Mouse (Mus musculus) erythroblast, embryonic 14.5 days (primary cell): ENCODE results near the gene Arhgap32. TPM values are rescaled to one million over a fixed set of nuclear protein-coding genes. Genes with fewer than 3 reads are reported as not detected.

Experiments used
- H3K27me3 ChIP-seq: 2 replicates; pipeline ENCODE4 v1.6.1; 2012; ENCODE audit warnings: inconsistent platforms; ENCODE audit not compliant: control insufficient read depth
- H3K36me3 ChIP-seq: 2 replicates; pipeline ENCODE4 v1.6.1; 2012; ENCODE audit warnings: mild to moderate bottlenecking, inconsistent platforms; ENCODE audit not compliant: control insufficient read depth
- H3K4me1 ChIP-seq: 2 replicates; pipeline ENCODE4 v1.6.1; 2012; ENCODE audit warnings: inconsistent platforms; ENCODE audit not compliant: control insufficient read depth
- H3K4me3 ChIP-seq: replicated peaks from 2 replicates; pipeline ENCODE3; 2012; ENCODE audit warnings: moderate library complexity, mild to moderate bottlenecking, inconsistent platforms
- H3K9me3 ChIP-seq: 2 replicates; pipeline ENCODE4 v1.6.1; 2012; ENCODE audit warnings: low read length, inconsistent platforms, mixed read lengths; ENCODE audit not compliant: control insufficient read depth
- GATA1 ChIP-seq: IDR thresholded peaks from 2 replicates; pipeline ENCODE4 v1.6.1; 2012; ENCODE audit warnings: low read length, inconsistent platforms, mixed read lengths
- TAL1 ChIP-seq: IDR thresholded peaks from 3 replicates; pipeline ENCODE4 v1.6.1; 2012; ENCODE audit warnings: low read length, inconsistent platforms, mixed read lengths
- polyA plus RNA-seq: library from polyadenylated mRNA; stranded (reverse); fragments of >175 nt; gene quantifications from 2 replicates; pipeline ENCODE4 v1.2.3, GENCODE M21; 2012

Arhgap32 gene
- polyA plus RNA-seq, 1 experiment = not detected

DNA sequence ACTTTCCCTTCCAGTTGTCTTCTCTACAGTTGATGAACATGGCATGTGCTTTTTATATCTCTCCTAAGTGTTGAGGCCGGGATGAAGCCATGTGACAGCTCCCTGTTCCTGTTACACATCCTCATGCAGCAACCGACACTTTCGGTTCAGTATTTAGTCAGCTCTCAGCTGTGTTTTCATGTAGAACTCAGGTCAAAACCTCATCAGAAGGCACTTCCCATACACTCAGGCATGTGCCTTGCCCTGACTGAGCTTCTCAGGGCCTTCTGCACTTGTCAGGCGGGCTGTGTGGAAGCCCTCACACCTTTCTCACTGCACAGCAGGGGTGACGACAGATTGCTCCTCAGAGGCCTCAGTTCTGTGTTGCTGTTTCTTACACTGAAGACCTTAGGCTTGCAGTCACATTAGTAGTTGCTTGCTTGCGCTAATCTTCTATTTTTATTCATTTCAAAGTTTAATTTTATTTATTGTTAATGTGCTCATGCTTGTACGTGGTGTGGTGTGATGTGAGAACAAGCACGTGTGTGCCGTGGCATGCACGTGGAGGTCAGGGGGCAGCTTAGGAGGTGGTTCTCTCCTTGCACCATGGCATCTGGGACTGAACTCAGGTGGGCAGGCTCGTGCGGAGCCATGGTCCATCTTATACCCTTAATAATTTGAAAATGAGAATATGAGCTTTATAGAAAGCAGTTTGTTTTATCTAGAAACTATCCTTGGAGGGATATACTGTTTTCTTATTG, 30.5 kb downstream of the Arhgap32 start:
- no peaks in the 10 kb centered on the region for H3K27me3 ChIP-seq
- no peaks in the 10 kb centered on the region for H3K9me3 ChIP-seq
- TF ChIP-seq TAL1 (no peak), GATA1 (no peak)
- H3K4me1 ChIP-seq = no peaks in the 10 kb centered on the region
- no peaks in the 10 kb centered on the region for H3K36me3 ChIP-seq
- no peak overlapping the region for H3K4me3 ChIP-seq

DNA sequence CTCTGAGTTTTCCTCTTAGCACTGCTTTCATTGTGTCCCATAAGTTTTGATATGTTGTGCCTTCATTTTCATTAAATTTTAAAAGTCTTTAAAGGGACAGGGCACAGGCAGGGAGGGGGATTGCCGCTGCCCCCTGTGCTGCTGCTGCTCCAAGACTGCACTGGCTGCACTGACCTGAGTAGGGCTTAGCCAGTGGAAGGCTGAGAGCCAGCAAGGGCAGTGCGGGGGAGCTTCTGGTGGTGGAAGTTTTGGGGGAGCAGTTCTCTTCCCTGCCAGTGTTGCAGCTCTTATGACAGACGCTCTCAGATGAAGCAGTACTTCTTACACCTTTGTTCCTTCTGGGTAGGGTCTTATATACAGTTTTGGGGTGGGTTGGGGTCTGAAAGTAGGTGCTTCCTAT, 33.3 kb downstream of the Arhgap32 start:
- no peaks in the 10 kb centered on the region for H3K9me3 ChIP-seq

DNA sequence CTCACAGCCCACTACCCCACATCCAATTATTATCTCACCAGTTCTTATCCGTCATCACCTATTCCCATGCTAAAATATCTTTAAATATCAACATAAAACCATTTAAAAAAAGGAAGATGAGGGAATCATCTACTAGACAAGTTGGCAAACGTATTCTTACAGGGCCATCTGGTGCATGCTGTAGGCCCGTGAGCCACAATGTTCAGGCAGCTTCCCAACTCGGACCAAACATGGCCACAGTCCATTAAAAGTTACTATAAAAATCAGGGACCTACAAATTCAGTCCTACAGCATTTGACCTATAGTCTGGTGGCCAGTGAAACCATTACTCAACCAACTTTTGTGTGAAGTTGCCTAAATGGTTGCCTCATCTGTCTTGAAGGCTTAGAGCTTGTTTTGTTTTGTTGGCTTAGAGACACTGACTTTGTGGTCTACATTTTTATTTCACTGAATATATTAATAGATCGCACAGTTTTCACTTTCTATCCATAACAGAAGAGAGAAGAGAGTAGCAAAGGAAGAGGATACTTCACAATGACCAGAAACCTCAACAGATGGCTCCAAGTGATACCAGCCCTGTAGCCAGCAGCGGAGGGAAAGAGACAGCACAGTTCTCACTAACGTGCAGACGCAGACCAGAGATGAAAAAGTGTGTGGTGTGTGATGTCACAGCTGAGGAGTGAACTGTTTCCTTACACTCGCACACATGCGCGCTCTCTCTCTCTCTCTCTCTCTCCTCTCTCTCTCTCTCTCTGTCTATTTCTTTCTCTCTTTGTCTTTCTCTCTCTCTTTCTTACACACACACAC, 34.1 kb downstream of the Arhgap32 start:
- Histone ChIP-seq H3K27me3 (no peaks in the 10 kb centered on the region), H3K36me3 (no peaks in the 10 kb centered on the region), H3K4me3 (no peak overlapping the region), H3K4me1 (peaks cover 3% of the 10 kb centered on the region), H3K9me3 (no peaks in the 10 kb centered on the region)
- no peak for TF ChIP-seq TAL1
- no peak for TF ChIP-seq GATA1

More for the DNA sequence above, 33.3 kb downstream of the Arhgap32 start:
- H3K36me3 ChIP-seq = no peaks in the 10 kb centered on the region
- no peaks in the 10 kb centered on the region for H3K4me1 ChIP-seq
- no peak overlapping the region for H3K4me3 ChIP-seq
- TF ChIP-seq TAL1 (no peak), GATA1 (no peak)
- no peaks in the 10 kb centered on the region for H3K27me3 ChIP-seq

DNA sequence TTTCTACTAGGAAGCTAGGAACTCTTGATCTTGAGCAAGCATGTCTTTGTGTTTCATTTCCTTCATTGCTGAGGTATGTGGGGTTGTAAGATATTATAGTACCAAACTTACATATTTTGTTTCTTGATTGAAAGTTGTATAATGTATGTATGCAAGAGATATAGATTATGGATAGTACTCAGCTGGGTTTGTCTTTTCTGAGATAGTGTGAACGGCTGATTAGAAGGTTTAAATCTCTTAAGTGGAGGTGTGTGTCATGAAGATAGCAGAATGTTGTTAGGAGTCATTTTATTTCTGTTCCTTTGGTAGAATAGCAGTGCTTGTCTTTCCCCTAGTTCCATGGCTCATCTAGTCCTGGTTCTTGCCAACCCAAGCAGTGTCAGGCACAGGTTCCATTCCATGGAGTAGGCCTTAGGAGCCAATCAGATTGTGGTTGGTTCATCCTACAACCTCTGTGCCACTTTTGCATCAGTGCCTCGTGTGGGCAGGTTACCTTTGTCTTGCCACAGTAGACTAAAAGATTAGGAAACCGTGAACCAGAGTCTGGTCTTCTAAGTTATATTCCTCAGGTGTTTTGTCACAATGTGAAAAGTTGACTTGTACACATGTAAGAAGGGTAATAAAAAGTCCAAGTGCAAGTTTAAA, 38.9 kb downstream of the Arhgap32 start:
- H3K4me3 ChIP-seq = no peak overlapping the region
- TF ChIP-seq TAL1 = no peak
- TF ChIP-seq GATA1 = no peak

DNA sequence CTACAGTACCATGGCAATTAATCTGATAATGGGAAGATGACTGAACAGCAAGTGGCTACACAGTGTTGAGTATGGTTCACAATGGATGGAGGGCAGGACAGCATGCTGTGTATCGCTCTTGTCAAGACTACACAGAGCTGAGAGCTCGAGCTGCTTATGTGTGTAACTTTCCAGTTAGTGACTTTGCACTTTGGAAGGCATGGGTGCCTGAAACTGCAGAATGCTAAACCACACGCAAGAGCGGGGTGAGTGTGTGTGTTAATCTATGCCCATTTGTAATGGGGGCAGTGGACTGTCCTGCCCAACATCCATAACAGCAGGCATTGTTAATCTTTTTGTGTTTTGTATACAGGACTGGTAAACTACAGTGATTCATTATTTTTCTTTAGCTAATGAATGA, 40.8 kb downstream of the Arhgap32 start:
- Histone ChIP-seq H3K27me3 (no peaks in the 10 kb centered on the region), H3K4me3 (no peak overlapping the region), H3K36me3 (no peaks in the 10 kb centered on the region), H3K9me3 (no peaks in the 10 kb centered on the region), H3K4me1 (peaks cover 14% of the 10 kb centered on the region)
- TF ChIP-seq GATA1 (no peak), TAL1 (no peak)

More for the DNA sequence above, 38.9 kb downstream of the Arhgap32 start:
- Histone ChIP-seq H3K4me1 (peaks cover 6% of the 10 kb centered on the region), H3K9me3 (no peaks in the 10 kb centered on the region), H3K36me3 (no peaks in the 10 kb centered on the region), H3K27me3 (no peaks in the 10 kb centered on the region)

DNA sequence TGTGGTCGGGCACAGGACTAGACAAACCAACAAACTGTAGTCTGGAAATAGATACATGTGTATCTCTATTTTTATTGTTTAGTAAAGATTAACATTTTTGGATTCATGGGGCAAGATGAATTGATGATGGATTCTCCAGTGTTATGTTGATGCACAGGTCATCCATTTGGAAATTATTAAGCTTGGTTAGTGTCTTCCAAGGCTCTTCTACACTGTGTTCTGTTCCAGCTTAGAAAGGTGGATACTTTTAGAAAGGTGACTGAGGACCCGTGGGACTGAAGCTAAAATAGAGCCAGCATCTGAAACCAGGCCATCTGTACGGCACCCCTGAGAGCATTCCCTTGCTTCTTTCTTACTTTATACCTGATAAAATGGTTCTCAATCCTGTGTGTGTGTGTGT, 41.3 kb downstream of the Arhgap32 start:
- Histone ChIP-seq H3K27me3 (no peaks in the 10 kb centered on the region), H3K4me3 (no peak overlapping the region), H3K36me3 (no peaks in the 10 kb centered on the region), H3K9me3 (no peaks in the 10 kb centered on the region), H3K4me1 (peaks cover 14% of the 10 kb centered on the region)
- TF ChIP-seq GATA1 (no peak), TAL1 (no peak)

DNA sequence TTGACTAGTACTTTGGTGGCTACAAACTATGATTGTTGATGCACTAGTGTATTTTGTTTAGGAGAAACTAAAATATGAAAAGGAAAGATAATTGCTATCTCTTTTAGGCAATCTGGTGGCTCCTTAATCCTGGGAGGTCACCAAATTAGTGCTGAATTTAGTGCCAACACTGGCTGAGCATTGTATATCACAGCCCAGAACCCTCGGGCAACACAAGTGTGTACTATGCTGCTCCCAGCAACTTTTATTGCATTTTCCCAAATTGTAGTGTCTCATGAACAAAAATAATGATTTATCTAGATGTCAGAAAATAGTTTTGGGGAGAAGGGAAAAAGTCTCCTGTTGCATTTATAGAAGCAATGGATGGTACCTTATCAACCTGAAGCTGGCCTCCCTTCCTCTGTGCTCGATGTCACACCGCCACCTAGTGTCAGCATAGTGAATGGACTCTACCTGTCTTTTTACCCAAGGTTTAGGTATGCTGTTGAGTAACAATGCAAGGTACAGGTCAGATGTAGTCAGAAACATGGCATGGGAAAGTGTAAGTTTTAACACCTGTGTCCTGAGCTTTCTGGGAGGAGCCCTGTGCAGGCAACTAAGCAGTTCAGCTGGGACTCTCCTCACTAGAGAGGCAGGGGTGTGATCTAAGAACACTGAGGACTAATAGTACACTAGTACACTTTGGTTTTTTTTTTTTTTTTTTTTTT, 43.1 kb downstream of the Arhgap32 start:
- Histone ChIP-seq H3K4me3 (no peak overlapping the region), H3K4me1 (peaks cover 23% of the 10 kb centered on the region), H3K9me3 (no peaks in the 10 kb centered on the region), H3K36me3 (no peaks in the 10 kb centered on the region), H3K27me3 (no peaks in the 10 kb centered on the region)
- no peak for TF ChIP-seq TAL1
- no peak for TF ChIP-seq GATA1

DNA sequence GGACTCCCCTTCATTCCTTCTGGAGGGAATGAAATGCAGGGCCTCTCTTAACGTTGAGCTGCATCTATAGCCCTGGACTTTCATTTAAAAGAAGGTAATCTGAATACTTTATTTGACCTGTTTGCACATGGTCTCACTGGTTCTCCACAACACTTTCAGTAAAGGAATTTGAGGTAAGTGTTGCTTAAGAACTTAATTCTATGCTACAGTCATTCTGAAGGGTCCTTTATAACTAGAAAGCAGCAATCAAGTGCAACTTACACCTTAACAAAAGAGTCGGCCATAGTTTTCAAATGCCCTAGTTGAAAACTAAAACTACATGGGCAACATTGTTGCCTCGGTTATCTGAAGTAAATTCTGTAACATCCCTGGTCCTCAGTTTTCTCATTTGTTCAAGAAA, 43.8 kb downstream of the Arhgap32 start:
- H3K36me3 ChIP-seq = no peaks in the 10 kb centered on the region

More for the DNA sequence above, 43.8 kb downstream of the Arhgap32 start:
- H3K9me3 ChIP-seq = no peaks in the 10 kb centered on the region
- TF ChIP-seq GATA1 (no peak), TAL1 (no peak)
- peaks cover 23% of the 10 kb centered on the region for H3K4me1 ChIP-seq
- H3K27me3 ChIP-seq = no peaks in the 10 kb centered on the region
- no peak overlapping the region for H3K4me3 ChIP-seq
